Mouse (Mus musculus) cerebellum, adult 2 months (tissue): ENCODE data around the gene Syngr1. TPM values are rescaled to one million over a fixed set of nuclear protein-coding genes. Genes with fewer than 3 reads are reported as not detected.

Source experiments
- DNase-seq, 2 experiments: peaks; one replicate each; pipeline ENCODE4 v3.0.0; 2021
- H3K27ac ChIP-seq: fragments of 200-500 bp; 2 replicates; pipeline ENCODE4 v1.5.1; 2012; ENCODE audit warnings: low read length, control low read depth, inconsistent platforms; ENCODE audit not compliant: insufficient read depth
- H3K27me3 ChIP-seq: fragments of 200-500 bp; 2 replicates; pipeline ENCODE4 v1.6.1; 2012; ENCODE audit warnings: inconsistent platforms, mild to moderate bottlenecking, low read length, moderate library complexity; ENCODE audit not compliant: control insufficient read depth, insufficient read depth
- H3K4me1 ChIP-seq: fragments of 200-500 bp; 2 replicates; pipeline ENCODE4 v1.6.1; 2011; ENCODE audit warnings: low read length; ENCODE audit not compliant: control insufficient read depth, insufficient read depth
- H3K4me3 ChIP-seq: fragments of 200-500 bp; replicated peaks from 2 replicates; pipeline ENCODE3; 2011; ENCODE audit warnings: mild to moderate bottlenecking, low read depth, low read length, control low read depth; ENCODE audit not compliant: insufficient read depth
- CTCF ChIP-seq: fragments of 200-500 bp; IDR thresholded peaks from 2 replicates; pipeline ENCODE4 v1.5.1; 2011; ENCODE audit warnings: low read depth, mild to moderate bottlenecking, control low read depth, low read length, moderate library complexity, borderline replicate concordance; ENCODE audit not compliant: insufficient read depth
- POLR2A ChIP-seq: fragments of 200-500 bp; IDR thresholded peaks from 2 replicates; pipeline ENCODE4 v1.6.1; 2011; ENCODE audit warnings: low read length, control low read depth, borderline replicate concordance; ENCODE audit not compliant: insufficient read depth
- WGBS: fragments of 180-500 bp; shearing (Covaris S2); methylation state at CpG from one replicate; pipeline ENCODE4 v1.1.7; 2018; 5-methylcytosine and 5-hydroxymethylcytosine counted together
- polyA plus RNA-seq: library from polyadenylated mRNA; depleted of rRNA; stranded (reverse); fragments of >200 nt; gene quantifications from 2 replicates; pipeline ENCODE4 v1.2.3, GENCODE M21; 2012

Gene Syngr1
- polyA plus RNA-seq, 1 experiment: 448 TPM

DNA sequence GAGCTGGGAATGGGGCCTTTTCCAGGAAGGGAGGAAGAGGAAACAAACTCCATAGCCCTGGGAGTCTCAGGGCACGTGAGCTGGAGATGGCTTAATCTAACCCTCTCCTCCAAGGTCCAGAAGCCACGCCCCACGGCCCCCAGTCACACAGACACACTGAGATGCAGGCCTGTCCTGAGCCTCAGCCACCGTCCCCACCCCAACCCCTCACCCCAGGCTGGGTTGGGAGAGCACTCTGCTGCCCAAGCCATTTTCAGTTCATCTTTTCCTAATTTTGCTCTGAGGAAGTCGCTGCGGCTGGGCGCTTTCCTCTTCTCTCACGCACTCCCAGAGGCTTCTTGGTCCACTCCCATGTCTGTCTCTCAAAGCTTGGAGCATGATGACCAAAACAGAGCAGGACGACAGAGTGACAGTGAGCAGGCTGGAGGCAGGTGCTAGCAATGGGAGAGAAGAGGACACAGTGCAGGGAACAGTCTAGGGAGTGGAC is 19.1 kb upstream of the Syngr1 start:
- Histone ChIP-seq H3K4me3 (no peak overlapping the region), H3K4me1 (peaks cover 7% of the 10 kb centered on the region; the same call in 1 of the 2 replicates), H3K27ac (no peak overlapping the region), H3K27me3 (no peaks in the 10 kb centered on the region)
- DNase-seq: no peak
- TF ChIP-seq CTCF (no peak), POLR2A (no peak)
- WGBS: 61% methylated on average over 9 of the region's 9 CpGs

GRCm38 (mm10) chr15:80072579-80073255 is 18.4 kb upstream of the Syngr1 start:
- DNase-seq: no peak
- TF ChIP-seq POLR2A: no peak
- TF ChIP-seq CTCF: no peak
- Histone ChIP-seq H3K27ac (no peak overlapping the region), H3K4me1 (peaks cover 7% of the 10 kb centered on the region; the same call in 1 of the 2 replicates), H3K27me3 (no peaks in the 10 kb centered on the region), H3K4me3 (no peak overlapping the region)
- 82% methylated on average over 7 of the region's 7 CpGs for WGBS

GRCm38 (mm10) chr15:80073256-80073621 is 17.9 kb upstream of the Syngr1 start:
- TF ChIP-seq POLR2A: no peak
- no peak for TF ChIP-seq CTCF
- no peak overlapping the region for H3K27ac ChIP-seq
- 95% methylated on average over 1 of the region's 1 CpGs for WGBS

GRCm38 (mm10) chr15:80074663-80075373 is 16.3 kb upstream of the Syngr1 start:
- DNase-seq: no peak
- H3K27ac ChIP-seq: no peak overlapping the region
- TF ChIP-seq CTCF: no peak
- TF ChIP-seq POLR2A: no peak
- 46% methylated on average over 6 of the region's 6 CpGs for WGBS
- no peak overlapping the region for H3K4me3 ChIP-seq
- peaks cover 7% of the 10 kb centered on the region; the same call in 1 of the 2 replicates for H3K4me1 ChIP-seq
- no peaks in the 10 kb centered on the region for H3K27me3 ChIP-seq

More at GRCm38 (mm10) chr15:80073256-80073621, 17.9 kb upstream of the Syngr1 start:
- Histone ChIP-seq H3K4me1 (peaks cover 7% of the 10 kb centered on the region; the same call in 1 of the 2 replicates), H3K4me3 (no peak overlapping the region), H3K27me3 (no peaks in the 10 kb centered on the region)
- DNase-seq: no peak

GRCm38 (mm10) chr15:80075374-80075694 is 15.8 kb upstream of the Syngr1 start:
- Histone ChIP-seq H3K4me3 (no peak overlapping the region), H3K4me1 (peaks cover 7% of the 10 kb centered on the region; the same call in 1 of the 2 replicates), H3K27me3 (no peaks in the 10 kb centered on the region), H3K27ac (no peak overlapping the region)
- no peak for DNase-seq
- TF ChIP-seq CTCF (no peak), POLR2A (no peak)
- 48% methylated on average over 3 of the region's 3 CpGs for WGBS

- H3K27me3 ChIP-seq: no peaks in the 10 kb centered on the region
- DNase-seq: no peak
- no peak overlapping the region for H3K4me3 ChIP-seq
- peaks cover 7% of the 10 kb centered on the region; the same call in 1 of the 2 replicates for H3K4me1 ChIP-seq
- no peak overlapping the region for H3K27ac ChIP-seq
- WGBS: 49% methylated on average over 5 of the region's 5 CpGs
- TF ChIP-seq CTCF: no peak
- TF ChIP-seq POLR2A: no peak
These were observed 15.3 kb upstream of the Syngr1 start for GRCm38 (mm10) chr15:80075733-80076337.

DNA sequence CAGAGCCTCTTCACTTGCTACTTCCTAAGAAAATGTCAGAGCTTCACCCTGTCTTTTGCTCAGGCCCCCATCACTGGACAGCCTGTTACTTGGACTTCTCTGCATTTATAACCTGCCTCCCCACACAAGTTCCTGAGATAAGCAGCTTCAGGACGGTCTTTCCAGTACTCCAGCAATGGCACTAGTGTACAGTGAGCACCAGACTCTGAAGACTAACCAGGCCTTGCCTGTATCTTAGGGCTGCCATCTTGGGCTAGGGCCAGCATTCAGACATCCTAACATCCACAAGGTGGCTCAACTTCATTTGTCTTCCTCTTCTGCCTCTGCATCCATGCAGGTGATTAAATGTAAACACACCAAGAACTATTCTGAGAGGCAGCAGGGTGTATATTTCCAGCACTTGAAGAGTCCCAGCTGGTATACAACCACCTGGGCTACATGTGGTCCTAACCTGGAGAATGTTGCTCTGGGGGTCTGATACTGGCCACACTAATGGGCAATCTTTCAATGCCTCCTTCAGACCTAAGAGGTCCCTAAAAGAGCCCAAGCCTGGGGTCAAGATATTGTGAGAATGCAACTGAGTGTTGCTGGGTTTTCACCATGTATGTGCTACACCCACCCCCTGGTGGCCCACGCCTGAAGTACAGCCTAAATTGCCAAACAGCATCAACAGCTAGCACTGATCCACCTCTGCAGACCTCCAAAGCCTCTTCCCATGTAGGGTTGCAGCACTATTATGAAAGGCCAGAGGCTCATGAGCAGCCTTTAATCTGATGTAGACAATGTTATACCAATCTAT is 14.6 kb upstream of the Syngr1 start:
- no peak overlapping the region for H3K27ac ChIP-seq
- H3K4me1 ChIP-seq: peaks cover 7% of the 10 kb centered on the region; the same call in 1 of the 2 replicates
- H3K4me3 ChIP-seq: no peak overlapping the region
- 15% methylated on average over 2 of the region's 2 CpGs for WGBS
- no peak for TF ChIP-seq POLR2A
- peak; percentile 95 for TF ChIP-seq CTCF
- peak; percentile 41 to 62 for DNase-seq
- H3K27me3 ChIP-seq: no peaks in the 10 kb centered on the region
